Mouse (Mus musculus): ENCODE measurements around the gene Slc29a1.
"Not testable (repeated sequence)": the region's sequence is repeated elsewhere in the genome, so short reads cannot be mapped to it uniquely, and the experiment has no call there.

Slc29a1 gene

DNA sequence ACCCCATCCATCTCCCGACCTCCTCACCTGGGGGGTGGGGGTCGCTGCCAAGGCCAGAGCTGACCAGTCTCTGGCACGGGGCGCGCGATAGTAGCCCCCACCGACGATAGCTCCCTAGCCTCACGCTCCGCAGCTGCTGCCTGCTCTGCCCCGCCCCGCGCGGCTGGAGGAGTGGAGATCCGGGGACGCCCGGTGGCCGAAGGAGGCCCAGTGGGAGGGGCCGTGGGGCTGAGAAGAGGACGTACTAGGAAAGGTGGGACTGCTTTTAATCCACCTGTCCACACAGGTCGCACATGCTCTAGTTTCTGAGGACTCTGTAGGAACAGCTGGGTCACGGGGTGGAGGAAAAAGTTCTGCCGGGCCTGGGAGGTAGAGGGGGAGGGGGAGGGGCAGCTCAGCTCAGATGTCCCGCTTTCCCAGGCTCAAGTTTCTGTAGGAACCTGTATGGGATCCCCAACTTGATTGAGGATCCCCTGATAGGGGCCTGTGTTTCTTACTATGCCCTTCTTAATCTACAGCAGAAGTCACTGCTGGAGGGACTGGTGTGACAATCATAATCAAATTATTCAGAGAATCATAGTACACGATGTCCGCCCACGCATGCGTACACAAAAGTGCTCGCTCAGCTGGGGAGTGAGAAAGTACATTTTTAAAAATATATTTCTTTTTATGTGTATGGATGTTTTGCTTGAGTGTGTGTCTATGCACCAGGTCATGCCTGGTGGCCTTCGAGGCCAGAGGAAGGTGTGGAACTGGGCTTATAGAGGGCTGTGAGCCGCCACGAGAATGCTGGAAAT, at the start of gene Slc29a1:
Gene Slc29a1 (minus strand): TSS at position 161 of the 797 bp plus-strand sequence.
- no peak for DNase-seq (ENCODE audit: low spot score in 2 of 2)

DNA sequence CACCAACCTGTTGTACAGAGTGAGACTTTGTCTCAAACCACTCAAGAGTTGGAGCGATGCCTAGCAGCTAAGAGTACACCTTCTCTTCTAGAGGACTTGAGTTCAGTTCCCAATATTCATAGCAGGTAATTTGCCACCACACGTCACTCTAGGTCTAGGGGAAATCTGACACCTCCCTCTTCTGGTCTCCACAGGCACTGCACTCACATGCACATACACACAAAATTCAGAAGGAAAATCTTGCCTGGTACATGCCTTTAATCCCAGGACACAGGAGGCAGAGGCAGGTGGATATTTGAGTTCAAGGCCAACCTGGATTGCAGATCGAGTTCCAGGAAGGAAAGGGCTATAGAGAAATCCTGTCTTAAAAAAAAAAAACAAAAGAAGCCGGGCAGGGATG, 44.8 kb upstream of the Slc29a1 start:
- no peak for DNase-seq (ENCODE audit: low spot score in 2 of 2)

DNA sequence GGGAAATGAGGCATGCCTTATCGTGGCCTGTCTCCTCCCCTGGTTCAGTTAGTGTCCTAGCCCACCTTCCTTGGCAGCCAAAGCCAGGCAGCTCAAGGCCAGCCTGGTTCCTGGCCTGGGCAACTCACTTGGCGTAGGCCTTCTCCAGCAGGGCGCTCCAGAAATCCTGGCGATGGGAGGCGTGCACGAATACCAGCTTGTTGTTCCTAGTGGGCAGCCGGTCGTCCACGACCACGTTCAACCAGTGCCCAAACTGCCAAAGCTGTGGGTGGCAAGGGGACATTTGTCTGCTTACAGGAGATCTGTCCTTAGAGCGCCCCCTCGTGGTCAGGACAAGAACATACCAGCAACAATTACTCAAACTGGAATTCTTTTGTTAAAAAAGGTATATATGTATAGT, 43.3 kb upstream of the Slc29a1 start:
- DNase-seq (ENCODE audit: low spot score in 2 of 2), result peak in 1 of 2 experiments; percentile 31

DNA sequence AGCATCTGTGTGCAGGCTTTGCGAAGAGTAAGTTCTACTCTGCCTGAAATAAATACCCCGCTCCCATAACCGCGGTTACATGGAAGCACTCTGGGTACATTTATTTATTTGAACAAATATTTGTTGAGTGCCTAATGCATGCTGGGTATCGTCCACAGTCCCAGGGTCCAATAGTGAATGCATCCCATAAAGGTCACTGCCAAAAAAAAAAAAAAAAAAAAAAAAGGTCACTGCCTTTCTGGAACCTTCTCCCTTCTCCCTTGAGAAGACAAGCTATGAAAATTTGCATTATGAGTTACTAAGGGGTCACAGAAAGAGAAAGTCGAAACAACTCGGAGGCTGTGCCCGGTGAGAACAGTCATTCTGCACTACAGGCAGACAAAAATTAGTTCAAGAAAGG, 42.6 kb upstream of the Slc29a1 start:
- no peak for DNase-seq (ENCODE audit: low spot score in 2 of 2)

DNA sequence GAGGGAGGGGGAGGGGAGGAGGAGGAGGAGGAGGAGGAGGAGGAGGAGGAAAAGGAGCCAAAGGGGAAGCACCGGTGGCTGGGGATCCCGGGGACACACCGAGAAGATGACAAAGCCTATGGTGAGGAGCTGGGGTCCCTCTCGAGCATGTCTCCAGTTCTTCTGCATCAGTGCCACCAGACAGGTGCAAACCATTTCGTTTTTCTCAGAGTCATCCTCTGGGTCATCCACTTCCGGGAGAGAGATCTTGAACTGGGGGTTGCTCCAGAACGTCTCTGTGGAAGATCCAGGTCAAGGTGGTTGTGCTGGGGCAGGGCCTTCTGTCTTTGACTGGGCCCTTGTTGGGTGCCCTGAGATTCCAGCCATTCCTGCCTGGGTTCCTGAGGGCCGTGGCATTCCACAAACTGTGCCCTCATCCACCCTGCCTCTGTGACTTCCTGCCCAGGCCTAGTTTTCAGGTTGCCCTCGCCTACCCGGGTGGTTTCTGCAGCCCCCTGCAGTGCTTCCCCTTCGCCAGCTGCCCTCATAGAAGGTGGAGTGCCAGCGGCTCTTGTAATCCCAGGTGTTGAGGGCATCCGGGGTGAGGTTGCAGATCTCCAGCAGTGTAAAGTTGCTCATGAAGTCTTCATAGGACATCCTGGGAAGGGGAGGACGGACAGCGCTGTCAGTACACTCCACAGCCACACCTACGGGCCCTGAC, 39.3 kb upstream of the Slc29a1 start:
- DNase-seq (ENCODE audit: low spot score in 2 of 2), result no peak

DNA sequence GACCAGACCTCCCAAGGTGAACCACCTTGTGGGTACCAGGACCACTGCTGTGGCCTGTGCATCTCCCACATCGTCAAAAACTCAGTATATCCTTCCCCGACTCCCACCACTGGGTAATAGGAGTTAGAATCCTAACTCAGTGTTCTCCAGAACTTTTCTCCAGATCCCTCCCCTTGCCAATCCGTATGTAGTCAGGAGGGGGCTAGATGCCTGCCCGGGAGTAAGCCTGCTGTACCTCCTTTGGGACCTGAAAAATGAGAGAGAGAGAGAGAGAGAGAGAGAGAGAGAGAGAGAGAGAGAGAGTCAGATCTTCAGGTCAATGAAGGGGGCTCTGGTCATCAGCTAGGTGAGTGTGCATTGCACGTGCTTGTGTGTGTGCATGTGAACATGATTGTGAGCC, 34.6 kb upstream of the Slc29a1 start:
- DNase-seq (ENCODE audit: low spot score in 2 of 2), result no peak

DNA sequence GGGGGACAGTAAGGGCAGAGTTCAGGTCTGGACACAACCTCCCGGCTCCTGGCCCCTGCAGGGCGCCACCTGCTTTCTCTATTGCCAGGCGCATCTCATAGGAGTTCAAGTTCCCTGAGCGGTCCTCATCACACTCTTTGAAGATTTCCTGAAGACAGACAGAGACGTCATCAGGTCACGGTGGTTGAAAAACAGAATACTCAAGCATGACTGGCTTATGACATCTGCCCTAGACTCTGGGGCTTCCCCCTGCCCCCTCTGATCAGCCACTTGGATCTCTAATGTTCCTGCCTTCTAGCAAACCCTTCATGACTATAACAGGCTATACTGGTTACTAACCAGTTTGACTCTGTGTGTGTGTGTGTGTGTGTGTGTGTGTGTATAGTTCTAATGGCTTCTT, 32.5 kb upstream of the Slc29a1 start:
- no peak for DNase-seq (ENCODE audit: low spot score in 2 of 2)

DNA sequence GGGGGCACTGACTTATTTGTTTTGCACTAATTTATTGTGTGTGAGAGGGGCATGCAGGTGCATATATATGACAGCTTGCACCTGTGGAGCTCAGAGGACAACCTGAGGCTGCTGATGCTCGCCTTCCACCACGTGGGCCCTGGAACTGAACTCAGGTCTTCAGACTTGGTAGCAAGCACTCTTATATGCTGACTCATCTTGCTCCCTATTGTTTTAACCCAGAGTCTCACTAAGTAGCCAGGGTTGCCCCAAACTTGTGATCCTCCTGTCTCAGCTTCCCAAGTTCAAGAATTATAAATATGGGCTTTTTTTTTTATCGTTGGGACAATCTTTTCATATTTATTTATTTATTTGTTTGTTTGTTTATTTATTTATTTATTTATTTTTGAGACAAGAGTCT, 31.6 kb upstream of the Slc29a1 start:
- no peak for DNase-seq (ENCODE audit: low spot score in 2 of 2)

DNA sequence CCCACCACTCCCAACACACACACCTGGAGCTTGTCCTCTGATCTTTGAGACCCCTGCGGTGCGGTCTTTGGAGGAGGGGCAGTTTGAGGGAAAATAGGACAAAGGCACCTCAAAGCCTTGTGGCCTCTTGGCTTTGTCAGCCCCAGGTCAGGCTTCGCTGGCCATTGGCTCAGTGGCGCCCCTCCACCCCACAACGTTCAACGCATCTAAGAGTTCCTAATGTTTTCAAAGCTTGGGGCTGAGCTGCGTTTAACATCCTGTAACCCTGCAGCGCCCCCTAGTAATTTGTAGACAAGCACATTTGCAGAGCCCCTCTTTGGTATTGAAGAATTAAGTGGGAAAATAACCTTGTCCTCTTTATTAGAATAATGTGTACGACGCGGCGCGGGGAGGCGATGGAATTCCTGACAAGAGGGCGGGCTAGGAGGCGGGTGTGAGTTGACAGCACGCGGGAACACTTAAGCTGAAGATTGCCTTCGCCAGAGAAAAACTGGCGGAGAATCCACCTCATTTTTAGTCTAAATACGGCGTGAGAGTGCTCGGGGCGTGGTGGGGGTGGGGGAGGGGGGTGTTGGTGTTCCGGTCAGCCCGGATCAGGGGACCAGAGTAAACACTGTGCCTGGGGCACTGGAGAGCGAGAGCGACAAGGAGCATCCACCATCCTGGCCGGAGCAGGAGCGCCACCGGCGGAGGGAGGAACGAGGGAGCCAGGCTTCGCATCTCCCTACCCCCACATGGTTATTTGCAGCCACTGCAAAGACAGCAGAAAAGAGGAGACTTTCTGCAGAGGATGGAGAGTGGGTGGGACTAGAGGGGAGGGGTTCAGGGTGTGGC, 30.7 kb upstream of the Slc29a1 start:
- DNase-seq (ENCODE audit: low spot score in 2 of 2), result peak; percentile 49 to 53

DNA sequence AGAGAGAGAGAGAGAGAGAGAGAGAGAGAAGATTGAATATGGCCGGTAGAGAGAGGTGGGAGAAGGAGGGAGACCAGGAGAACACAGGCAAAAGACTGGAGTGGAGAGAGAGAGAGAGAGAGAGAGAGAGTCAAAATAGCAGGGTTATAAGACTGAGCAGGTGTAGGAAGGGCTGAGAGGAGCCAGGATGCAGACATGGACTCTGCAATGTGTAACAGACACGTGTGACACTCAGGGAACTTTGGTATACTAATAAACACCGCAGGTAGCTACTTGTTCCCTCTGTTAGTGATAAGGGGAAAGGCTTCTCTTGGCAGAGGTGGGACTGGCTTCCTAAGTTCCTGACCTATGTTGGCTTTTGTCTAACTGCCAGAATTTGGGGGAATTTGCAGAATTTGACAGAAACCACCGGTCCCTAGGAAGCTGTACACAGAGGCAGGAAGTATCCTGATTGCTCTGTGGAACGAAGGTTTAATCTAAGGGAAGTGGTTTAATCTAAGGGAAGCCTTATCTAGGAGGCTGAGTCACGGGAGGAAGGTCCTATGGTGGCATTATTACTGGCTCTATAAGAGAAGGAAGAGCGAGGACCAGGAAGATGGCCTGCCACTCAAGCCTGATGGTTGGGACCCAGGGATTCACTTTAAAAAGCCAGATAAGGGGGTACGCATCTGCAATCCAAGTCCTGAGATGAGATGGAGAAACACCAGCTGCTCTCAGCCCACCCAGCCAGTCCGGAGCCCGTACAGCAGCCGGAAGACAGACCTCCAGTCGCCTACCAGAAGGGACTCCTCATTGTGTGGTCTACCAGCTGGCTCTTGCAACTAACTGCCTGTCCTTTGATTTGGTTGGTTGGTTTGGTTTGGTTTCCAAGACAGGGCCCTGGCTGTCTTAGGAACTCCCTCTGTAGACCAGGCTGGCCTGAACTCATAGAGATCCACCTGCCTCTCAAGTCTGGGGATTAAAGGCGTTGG, 29.8 kb upstream of the Slc29a1 start:
- DNase-seq (ENCODE audit: low spot score in 2 of 2), result no peak

DNA sequence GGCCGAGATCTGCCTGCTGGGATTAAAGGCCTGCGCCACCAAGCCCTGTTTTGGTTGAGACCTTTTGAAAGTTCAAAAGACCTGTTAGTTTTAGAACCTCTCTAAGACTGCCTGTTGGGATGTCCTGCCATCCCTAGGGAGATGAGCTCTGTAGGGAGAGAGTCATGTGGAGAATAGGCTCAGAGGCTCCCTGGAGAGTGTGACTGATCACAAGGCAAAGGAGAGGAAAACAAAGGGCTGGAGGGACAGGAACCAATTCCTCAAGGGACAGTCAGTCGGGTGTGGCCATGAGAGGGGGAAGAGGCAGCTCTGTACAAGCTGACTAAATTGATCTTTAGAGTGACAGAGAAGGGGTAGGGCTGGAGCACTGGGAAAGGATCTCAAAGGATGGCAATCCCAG, 28.8 kb upstream of the Slc29a1 start:
- DNase-seq (ENCODE audit: low spot score in 2 of 2), result no peak

DNA sequence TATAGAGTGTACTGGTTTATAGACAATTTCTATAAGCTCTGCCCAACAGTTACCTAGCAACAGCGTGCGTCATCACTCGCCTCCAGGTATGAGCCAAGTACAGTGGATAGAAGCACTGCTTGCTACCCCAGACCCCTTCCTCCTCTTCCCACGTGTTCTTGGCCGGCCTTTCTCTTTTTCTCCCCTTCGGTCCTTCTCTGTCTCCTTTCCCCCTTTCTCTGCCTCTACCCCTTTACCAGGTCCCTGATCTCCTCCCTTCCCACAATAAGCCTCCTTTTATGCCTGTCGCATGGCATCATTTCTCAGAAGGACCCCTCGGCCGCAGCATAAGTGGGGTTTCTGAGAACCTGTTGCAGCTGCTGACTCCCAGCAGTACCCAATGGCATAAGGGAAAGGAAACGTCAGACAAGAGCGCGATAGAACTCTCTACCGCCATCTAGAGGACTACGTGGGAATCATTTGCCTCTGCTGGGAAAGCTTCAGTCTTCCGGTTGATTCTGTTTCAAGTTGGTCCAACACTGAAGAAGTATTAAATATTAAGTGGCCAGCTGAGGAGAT, 27.2 kb upstream of the Slc29a1 start:
- peak; percentile 40 to 54 for DNase-seq (ENCODE audit: low spot score in 2 of 2)

DNA sequence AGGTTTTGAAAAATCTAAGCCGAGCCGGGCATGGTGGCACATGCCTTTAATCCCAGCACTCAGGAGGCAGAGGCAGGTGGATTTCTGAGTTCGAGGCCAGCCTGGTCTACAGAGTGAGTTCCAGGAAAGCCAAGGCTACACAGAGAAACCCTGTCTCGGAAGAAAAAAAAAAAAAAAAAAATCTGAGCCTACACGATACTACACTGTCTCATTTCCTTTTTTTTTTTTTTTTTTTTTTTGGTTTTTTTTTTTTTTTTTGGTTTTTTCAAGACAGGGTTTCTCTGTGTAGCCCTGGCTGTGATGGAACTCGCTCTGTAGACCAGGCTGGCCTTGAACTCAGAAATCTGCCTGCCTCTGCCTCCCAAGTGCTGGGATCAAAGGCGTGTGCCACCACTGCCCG, 24.0 kb upstream of the Slc29a1 start:
- DNase-seq (ENCODE audit: low spot score in 2 of 2), result not testable (repeated sequence)

DNA sequence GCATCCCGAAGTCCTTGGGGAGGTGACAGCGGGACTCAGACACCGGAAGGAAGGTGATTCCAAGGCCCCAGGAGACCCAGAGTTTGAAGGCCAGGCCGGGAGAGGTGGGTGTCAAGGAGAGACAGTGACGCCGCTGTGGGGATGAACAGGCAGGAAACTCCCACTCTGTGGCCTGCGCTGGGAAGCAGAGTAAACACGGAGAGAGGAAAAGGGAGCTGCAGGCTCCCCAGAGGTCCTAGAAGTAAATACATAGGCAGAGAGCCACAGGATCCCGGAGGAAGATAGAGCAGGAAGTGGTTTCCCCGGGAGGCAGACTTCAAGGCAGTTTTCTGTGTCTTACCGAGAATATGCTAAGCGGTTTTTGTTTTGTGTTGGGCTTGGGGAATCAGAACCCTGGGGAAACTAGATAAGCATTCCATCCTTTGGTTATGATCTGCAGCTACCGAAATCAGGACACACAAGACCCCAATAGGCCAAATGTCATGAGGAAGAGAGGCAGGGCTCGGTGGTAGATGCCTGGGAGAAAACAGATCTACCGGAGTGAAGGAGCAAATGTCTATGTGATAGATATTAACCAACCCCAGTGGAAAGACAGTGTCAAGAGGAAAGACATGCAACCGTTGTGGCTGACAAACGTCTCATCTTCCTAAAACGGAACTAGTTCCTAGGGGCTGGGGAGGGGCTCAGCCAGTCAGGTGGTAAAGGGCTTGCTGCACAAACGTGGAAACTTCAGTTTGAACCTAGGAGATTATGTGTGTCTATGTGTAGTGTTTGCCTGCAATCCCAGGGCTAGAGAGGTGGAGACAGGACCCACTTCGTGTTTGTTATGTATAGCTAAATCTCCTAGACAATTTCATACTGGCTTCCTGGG, 20.2 kb upstream of the Slc29a1 start:
- DNase-seq (ENCODE audit: low spot score in 2 of 2), result no peak

DNA sequence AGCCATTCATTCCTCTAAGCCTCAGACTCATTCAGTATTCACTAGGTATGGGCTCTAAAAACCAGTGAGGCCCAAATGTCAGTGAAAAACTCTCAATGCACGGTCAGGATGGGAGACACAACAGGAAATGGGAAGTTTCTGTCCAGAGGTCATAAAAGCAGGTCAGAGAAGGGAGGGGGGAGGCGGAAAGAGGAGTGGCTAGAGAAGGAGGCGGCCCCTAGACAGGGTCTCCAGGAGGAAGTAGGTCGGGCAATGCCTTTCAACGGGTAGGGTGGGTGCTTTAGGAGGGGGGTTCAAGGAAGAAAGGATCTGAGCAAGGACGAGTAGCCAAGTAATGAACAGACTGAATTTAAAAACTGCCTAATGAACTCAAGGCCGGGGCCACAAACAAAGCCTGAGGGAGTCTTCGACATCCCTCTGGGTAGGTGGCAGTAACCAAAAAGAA, 19.6 kb upstream of the Slc29a1 start:
- no peak for DNase-seq (ENCODE audit: low spot score in 2 of 2)

DNA sequence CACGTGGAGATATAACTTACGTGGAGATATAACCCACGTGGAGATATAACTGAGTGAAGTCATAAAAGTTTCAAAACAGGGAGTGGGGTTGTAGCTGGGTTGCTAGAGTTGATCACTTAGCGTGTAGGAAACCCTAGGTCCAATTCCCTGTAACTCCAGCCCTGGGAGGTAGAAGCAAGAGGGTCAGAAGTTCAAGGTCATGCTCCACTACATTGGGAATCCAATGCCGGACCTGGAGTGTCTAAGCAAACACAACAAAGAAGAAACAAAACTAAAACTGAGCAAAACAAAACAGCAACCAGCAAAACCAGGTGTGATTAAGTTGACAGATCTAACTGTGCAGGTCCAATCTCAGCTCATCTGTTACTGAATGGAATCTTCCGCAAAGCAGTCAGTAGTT, 18.2 kb upstream of the Slc29a1 start:
- DNase-seq (ENCODE audit: low spot score in 2 of 2), result no peak

DNA sequence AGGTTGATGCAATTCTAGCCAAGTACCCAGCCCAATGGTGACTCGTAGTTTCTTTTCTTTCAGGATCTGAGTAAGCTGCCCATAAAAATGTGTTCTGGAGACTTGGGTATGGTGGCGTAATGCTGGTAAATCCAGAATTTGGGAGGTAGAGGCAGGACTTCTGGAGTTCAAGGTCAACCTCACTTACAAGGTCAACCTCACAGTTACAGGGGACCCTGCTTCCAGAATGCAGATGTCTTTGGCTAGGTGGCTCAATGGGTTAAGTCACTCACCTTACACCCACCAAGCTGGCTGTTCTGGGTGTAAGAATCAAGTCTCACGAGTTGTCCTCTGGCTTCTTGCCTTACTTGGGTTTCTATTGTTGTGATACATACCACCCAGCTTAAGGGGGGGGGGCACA, 17.3 kb upstream of the Slc29a1 start:
- no peak for DNase-seq (ENCODE audit: low spot score in 2 of 2)

DNA sequence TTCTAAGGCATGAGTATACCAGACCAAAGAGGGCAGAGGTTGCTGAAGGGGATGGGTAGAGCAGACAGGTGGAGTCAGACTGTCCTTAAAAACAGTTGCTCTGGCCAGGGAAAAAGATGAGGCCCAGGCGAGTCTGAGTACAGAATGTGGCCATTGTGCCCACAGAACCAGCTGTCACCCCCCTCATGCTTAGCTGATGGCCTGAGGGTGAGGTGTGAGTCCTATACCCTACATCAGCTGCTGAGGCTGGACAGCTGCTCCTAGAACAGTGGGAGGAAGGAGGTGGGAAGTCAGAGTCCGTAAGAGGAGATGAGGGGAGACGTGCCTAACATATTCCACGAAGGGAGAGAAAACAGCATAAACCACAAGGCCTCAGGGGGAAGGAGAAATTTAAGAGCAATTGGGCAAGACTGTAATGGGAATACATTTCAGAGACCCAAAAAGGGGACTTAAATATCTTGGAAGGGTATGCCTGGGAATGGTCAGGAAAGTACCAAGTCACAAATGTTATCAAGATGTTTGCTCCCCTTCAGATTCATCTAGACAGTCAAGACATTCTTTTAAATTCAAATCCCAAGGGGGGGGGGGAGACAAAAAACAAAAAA, 16.7 kb upstream of the Slc29a1 start:
- DNase-seq (ENCODE audit: low spot score in 2 of 2), result no peak

DNA sequence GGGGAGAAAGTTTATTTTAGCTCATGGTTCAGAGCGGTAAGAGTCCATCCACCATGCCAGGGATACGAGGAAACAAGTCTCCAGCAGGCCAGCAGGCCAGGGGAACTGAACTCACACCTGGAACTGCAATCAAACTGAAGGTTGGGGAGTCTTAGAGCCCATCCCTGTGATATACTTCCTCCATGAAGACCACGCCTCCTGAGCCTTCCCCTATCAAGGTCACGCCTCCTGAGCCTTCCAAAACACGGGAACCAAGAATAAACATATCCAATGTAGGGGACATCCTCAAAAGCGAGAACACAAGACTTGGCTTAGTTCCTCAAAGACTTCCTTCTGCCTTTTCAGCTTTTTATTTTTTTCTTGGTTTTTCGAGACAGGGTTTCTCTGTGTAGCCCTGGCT, 13.5 kb upstream of the Slc29a1 start:
- DNase-seq (ENCODE audit: low spot score in 2 of 2), result no peak

Data from right cerebral cortex, postnatal 36 days (tissue).